Mouse (Mus musculus): ENCODE data around the gene Rsbn1. TPM values are rescaled to one million over a fixed set of nuclear protein-coding genes. Genes with fewer than 3 reads are reported as not detected.

Rsbn1 gene
- polyA plus RNA-seq, 1 experiment from 2014 or later, result 11.9 TPM

DNA sequence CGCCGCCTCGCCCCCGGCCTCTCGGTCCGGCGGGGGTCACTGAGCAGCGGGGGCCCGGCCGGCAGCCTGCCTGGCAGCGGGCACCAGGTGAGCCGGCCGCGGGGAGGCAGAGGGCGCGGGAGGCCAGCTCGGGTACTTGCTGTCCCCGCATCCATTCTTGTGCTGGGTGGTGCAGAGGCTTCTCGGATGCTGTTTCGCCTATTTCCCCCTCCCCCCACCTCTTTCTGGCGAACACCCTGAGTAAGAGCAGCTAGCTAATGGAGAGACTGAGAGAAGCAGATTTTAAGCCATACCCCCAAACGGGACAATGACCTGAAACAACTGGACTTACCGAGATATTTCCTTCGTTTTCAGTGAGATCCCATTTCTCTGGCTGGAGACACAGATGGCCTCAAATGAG lies 54.8 kb downstream of the Rsbn1 start:
- Histone ChIP-seq H3K4me2 (ENCODE audit: low read length) (peak overlapping the region; percentile 76), H3K36me3 (ENCODE audit: control insufficient read depth, insufficient read depth, low read length) (peaks cover 34% of the 10 kb centered on the region), H3K9ac (ENCODE audit: low read length) (peak overlapping the region; percentile 64), H3K27ac (ENCODE audit: low read depth) (peak overlapping the region; percentile 92), H3K4me1 (replicated peaks; ENCODE audit: control insufficient read depth, insufficient read depth, low read length) (peaks cover 10% of the 10 kb centered on the region), H3K27me3 (replicated peaks; ENCODE audit: control insufficient read depth, insufficient read depth, low read length) (no peaks in the 10 kb centered on the region), H3K9me3 (ENCODE audit: control insufficient read depth, low read length) (no peaks in the 10 kb centered on the region), H3K4me3 (ENCODE audit: low read depth, low read length) (peak overlapping the region; percentile 71)
- ATAC-seq (replicated peaks; ENCODE audit: low FRiP score, low TSS enrichment, low read depth), result peak; percentile 62
- DNase-seq (ENCODE audit: low spot score), result no peak
- under 1% methylated on average over 23 of the region's 24 CpGs for WGBS

DNA sequence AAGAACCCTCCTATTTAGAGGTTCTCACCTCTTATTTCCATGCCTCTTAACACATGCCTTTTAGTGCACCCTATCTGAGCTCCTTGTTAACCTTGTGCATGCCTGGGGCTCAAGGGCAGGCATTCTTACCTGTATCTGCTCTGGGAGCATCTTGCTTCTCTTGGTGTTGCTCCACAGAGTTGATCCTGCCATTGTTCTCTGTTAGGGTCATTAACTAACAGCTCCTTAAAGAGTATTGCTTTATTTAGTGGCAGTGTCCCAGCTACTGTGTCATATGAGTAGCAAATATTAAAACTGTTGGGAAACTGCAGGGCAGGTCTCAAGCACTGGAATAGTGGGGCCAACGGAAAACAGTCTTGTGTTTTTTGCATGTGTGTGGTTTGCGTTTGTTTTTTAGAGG lies 57.2 kb downstream of the Rsbn1 start:
- H3K4me2 ChIP-seq (ENCODE audit: low read length), result no peak overlapping the region
- no peaks in the 10 kb centered on the region for H3K27me3 ChIP-seq (replicated peaks; ENCODE audit: control insufficient read depth, insufficient read depth, low read length)
- H3K4me3 ChIP-seq (ENCODE audit: low read depth, low read length), result no peak overlapping the region
- DNase-seq (ENCODE audit: low spot score), result no peak
- no peak overlapping the region for H3K9ac ChIP-seq (ENCODE audit: low read length)
- no peak overlapping the region for H3K27ac ChIP-seq (ENCODE audit: low read depth)
- no peak for ATAC-seq (replicated peaks; ENCODE audit: low FRiP score, low TSS enrichment, low read depth)
- H3K4me1 ChIP-seq (replicated peaks; ENCODE audit: control insufficient read depth, insufficient read depth, low read length), result peaks cover 10% of the 10 kb centered on the region
- 93% methylated on average over 2 of the region's 2 CpGs for WGBS
- no peaks in the 10 kb centered on the region for H3K9me3 ChIP-seq (ENCODE audit: control insufficient read depth, low read length)
- H3K36me3 ChIP-seq (ENCODE audit: control insufficient read depth, insufficient read depth, low read length), result peaks cover 30% of the 10 kb centered on the region

DNA sequence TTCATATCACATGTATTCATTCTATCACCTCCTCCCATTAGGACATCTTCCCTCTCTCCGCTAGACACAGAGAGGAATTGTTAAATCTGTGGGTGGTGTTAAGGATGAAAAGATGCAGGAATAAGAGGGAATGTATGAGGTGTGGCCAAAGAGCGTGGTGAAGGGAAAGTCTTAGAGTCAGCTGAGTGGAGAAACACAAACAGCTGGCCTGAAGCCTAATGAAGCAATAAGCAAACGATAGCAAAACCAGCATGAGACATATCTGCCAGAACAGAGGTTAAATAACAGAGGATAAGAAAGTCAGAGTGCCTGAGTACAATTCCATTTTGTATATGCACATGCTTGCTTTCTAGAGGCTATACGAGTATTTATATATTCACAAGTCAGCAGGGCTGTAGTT lies 70.6 kb downstream of the Rsbn1 start:
- Histone ChIP-seq H3K4me2 (ENCODE audit: low read length) (no peak overlapping the region), H3K27ac (ENCODE audit: low read depth) (no peak overlapping the region), H3K27me3 (replicated peaks; ENCODE audit: control insufficient read depth, insufficient read depth, low read length) (no peaks in the 10 kb centered on the region), H3K36me3 (ENCODE audit: control insufficient read depth, insufficient read depth, low read length) (peaks cover 60% of the 10 kb centered on the region), H3K4me1 (replicated peaks; ENCODE audit: control insufficient read depth, insufficient read depth, low read length) (no peaks in the 10 kb centered on the region), H3K9ac (ENCODE audit: low read length) (no peak overlapping the region), H3K4me3 (ENCODE audit: low read depth, low read length) (no peak overlapping the region), H3K9me3 (ENCODE audit: control insufficient read depth, low read length) (no peaks in the 10 kb centered on the region)
- WGBS, result 91% methylated on average over 4 of the region's 4 CpGs
- no peak for DNase-seq (ENCODE audit: low spot score)
- ATAC-seq (replicated peaks; ENCODE audit: low FRiP score, low TSS enrichment, low read depth), result no peak

DNA sequence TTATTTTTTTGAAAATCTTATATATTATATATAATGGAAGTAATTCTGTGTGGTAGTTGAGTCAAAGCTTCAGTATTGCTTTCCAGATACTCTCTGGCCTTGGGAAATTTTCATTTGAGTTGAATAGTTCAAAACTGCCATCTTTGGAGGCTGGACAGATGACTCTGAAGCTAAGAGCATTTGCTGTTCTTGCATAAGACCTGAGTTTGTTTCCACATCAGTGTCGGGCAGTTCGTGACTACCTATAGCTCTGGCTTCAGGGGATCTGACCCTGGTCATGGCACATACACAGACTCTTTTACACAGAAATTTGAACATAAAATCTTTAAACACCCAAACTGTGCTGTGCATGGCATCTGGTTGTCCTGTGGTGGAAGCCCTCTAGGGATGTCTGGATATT lies 71.3 kb downstream of the Rsbn1 start:
- 97% methylated on average over 2 of the region's 2 CpGs for WGBS
- Histone ChIP-seq H3K36me3 (ENCODE audit: control insufficient read depth, insufficient read depth, low read length) (peaks cover 67% of the 10 kb centered on the region), H3K27me3 (replicated peaks; ENCODE audit: control insufficient read depth, insufficient read depth, low read length) (no peaks in the 10 kb centered on the region), H3K9me3 (ENCODE audit: control insufficient read depth, low read length) (no peaks in the 10 kb centered on the region), H3K4me3 (ENCODE audit: low read depth, low read length) (no peak overlapping the region), H3K27ac (ENCODE audit: low read depth) (no peak overlapping the region), H3K4me1 (replicated peaks; ENCODE audit: control insufficient read depth, insufficient read depth, low read length) (no peaks in the 10 kb centered on the region), H3K4me2 (ENCODE audit: low read length) (no peak overlapping the region), H3K9ac (ENCODE audit: low read length) (no peak overlapping the region)
- DNase-seq (ENCODE audit: low spot score), result no peak
- ATAC-seq (replicated peaks; ENCODE audit: low FRiP score, low TSS enrichment, low read depth), result no peak

DNA sequence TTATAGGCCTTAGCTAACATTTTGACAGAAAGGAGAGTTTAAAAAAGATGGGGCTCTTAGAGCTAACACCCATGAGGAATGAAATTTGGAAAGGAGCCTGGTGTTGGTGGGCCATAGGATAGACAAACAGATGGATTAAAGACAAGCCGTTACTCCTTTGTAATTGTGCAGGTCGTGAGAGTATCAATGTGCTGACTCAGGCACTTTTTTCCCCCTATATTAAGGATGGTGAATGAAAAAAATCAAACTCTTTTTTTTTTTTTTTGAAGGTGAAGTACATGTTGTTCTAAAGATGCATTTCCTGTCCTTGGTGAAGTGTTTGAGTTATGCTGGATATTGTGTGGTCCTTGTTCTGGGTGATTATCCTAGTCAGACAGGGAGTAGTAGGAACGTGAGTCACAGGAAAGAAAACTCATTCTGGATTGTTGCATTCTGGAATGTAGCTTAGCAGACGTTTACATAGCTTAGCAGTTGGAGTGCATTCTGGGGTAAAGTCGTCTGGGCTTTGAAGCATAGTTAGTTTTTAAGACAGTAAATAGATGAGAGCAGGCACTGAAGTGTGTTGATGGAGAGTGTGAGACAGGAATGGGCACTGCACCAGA lies 74.0 kb downstream of the Rsbn1 start:
- ATAC-seq (replicated peaks; ENCODE audit: low FRiP score, low TSS enrichment, low read depth) (no peak), DNase-seq (ENCODE audit: low spot score) (no peak)
- no peaks in the 10 kb centered on the region for H3K4me1 ChIP-seq (replicated peaks; ENCODE audit: control insufficient read depth, insufficient read depth, low read length)
- no peak overlapping the region for H3K27ac ChIP-seq (ENCODE audit: low read depth)
- no peak overlapping the region for H3K4me2 ChIP-seq (ENCODE audit: low read length)
- peaks cover 78% of the 10 kb centered on the region for H3K36me3 ChIP-seq (ENCODE audit: control insufficient read depth, insufficient read depth, low read length)
- H3K9ac ChIP-seq (ENCODE audit: low read length), result no peak overlapping the region
- WGBS, result 38% methylated on average over 5 of the region's 5 CpGs
- no peaks in the 10 kb centered on the region for H3K27me3 ChIP-seq (replicated peaks; ENCODE audit: control insufficient read depth, insufficient read depth, low read length)
- no peaks in the 10 kb centered on the region for H3K9me3 ChIP-seq (ENCODE audit: control insufficient read depth, low read length)
- no peak overlapping the region for H3K4me3 ChIP-seq (ENCODE audit: low read depth, low read length)

DNA sequence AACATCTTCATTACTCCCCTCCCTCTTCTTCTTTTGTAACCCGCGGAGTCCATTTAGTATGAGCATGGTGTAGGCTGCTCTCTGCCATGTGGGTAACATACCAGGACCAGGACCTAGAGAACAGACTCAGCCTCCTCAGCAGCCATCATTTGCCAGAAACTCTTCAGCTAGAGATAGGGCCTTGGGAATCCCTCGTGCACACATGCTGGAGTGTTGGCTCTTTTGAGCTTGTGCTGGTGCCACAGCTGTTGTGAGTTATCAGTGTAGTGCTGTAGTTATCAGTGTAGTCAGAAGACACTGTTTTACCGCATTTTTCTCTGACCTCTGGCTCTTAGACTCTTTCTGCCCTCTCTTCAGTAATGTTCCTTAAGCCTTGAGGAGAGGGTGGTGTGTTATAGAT lies 75.4 kb downstream of the Rsbn1 start:
- H3K4me3 ChIP-seq (ENCODE audit: low read depth, low read length), result no peak overlapping the region
- peaks cover 77% of the 10 kb centered on the region for H3K36me3 ChIP-seq (ENCODE audit: control insufficient read depth, insufficient read depth, low read length)
- no peaks in the 10 kb centered on the region for H3K27me3 ChIP-seq (replicated peaks; ENCODE audit: control insufficient read depth, insufficient read depth, low read length)
- no peak for ATAC-seq (replicated peaks; ENCODE audit: low FRiP score, low TSS enrichment, low read depth)
- no peak for DNase-seq (ENCODE audit: low spot score)
- no peak overlapping the region for H3K4me2 ChIP-seq (ENCODE audit: low read length)
- no peaks in the 10 kb centered on the region for H3K9me3 ChIP-seq (ENCODE audit: control insufficient read depth, low read length)
- H3K4me1 ChIP-seq (replicated peaks; ENCODE audit: control insufficient read depth, insufficient read depth, low read length), result no peaks in the 10 kb centered on the region
- 92% methylated on average over 4 of the region's 4 CpGs for WGBS
- H3K27ac ChIP-seq (ENCODE audit: low read depth), result no peak overlapping the region
- H3K9ac ChIP-seq (ENCODE audit: low read length), result no peak overlapping the region

DNA sequence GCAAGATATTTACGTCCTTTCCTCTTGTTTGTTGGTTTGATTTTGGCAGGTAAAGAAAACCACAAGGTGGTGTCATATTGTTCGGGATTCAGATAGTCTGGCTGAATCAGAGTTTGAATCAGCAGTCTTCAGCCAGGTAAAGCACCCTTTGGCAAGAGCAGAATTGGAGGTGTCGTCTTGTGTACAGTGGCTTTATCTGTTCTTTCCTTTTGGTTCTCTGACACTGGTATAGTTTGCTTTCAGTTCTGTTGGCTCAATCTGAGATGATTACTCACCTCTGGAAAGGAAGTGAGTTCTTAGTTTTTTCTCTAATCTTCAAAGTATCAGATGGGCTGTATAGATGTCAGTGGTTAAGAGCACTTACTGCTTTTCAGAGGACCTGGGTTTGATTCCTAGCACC lies 77.4 kb downstream of the Rsbn1 start:
- WGBS, result 99% methylated on average over 3 of the region's 3 CpGs

DNA sequence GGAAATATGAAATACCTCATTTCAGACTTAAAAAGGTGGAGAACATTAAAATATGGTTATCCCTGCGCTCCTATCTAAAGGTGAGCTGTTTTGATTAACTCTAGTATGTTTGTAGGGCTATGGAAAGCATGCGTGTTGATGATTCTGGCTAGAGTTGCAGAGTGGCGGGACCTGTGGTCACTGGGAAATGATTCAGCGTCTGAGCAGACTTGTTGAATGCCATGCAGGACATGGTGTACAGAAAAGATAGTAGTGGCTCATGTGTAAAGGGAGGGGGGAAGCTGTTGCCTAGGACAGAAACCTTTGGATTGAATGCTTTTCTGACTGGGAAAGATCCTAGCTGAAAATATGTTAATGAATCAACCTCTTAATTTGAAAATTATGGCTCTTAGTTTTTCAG lies 84.8 kb downstream of the Rsbn1 start:
- Histone ChIP-seq H3K4me2 (ENCODE audit: low read length) (no peak overlapping the region), H3K4me3 (ENCODE audit: low read depth, low read length) (no peak overlapping the region), H3K27ac (ENCODE audit: low read depth) (no peak overlapping the region), H3K27me3 (replicated peaks; ENCODE audit: control insufficient read depth, insufficient read depth, low read length) (no peaks in the 10 kb centered on the region), H3K9me3 (ENCODE audit: control insufficient read depth, low read length) (no peaks in the 10 kb centered on the region), H3K36me3 (ENCODE audit: control insufficient read depth, insufficient read depth, low read length) (peaks cover 68% of the 10 kb centered on the region), H3K4me1 (replicated peaks; ENCODE audit: control insufficient read depth, insufficient read depth, low read length) (no peaks in the 10 kb centered on the region), H3K9ac (ENCODE audit: low read length) (no peak overlapping the region)
- ATAC-seq (replicated peaks; ENCODE audit: low FRiP score, low TSS enrichment, low read depth), result no peak
- no peak for DNase-seq (ENCODE audit: low spot score)
- 92% methylated on average over 4 of the region's 4 CpGs for WGBS

More for the DNA sequence above, 77.4 kb downstream of the Rsbn1 start:
- no peaks in the 10 kb centered on the region for H3K27me3 ChIP-seq (replicated peaks; ENCODE audit: control insufficient read depth, insufficient read depth, low read length)
- H3K36me3 ChIP-seq (ENCODE audit: control insufficient read depth, insufficient read depth, low read length), result peaks cover 77% of the 10 kb centered on the region
- no peaks in the 10 kb centered on the region for H3K9me3 ChIP-seq (ENCODE audit: control insufficient read depth, low read length)
- no peaks in the 10 kb centered on the region for H3K4me1 ChIP-seq (replicated peaks; ENCODE audit: control insufficient read depth, insufficient read depth, low read length)
- H3K27ac ChIP-seq (ENCODE audit: low read depth), result no peak overlapping the region
- DNase-seq (ENCODE audit: low spot score) (no peak), ATAC-seq (replicated peaks; ENCODE audit: low FRiP score, low TSS enrichment, low read depth) (no peak)
- no peak overlapping the region for H3K4me2 ChIP-seq (ENCODE audit: low read length)
- no peak overlapping the region for H3K9ac ChIP-seq (ENCODE audit: low read length)
- H3K4me3 ChIP-seq (ENCODE audit: low read depth, low read length), result no peak overlapping the region

DNA sequence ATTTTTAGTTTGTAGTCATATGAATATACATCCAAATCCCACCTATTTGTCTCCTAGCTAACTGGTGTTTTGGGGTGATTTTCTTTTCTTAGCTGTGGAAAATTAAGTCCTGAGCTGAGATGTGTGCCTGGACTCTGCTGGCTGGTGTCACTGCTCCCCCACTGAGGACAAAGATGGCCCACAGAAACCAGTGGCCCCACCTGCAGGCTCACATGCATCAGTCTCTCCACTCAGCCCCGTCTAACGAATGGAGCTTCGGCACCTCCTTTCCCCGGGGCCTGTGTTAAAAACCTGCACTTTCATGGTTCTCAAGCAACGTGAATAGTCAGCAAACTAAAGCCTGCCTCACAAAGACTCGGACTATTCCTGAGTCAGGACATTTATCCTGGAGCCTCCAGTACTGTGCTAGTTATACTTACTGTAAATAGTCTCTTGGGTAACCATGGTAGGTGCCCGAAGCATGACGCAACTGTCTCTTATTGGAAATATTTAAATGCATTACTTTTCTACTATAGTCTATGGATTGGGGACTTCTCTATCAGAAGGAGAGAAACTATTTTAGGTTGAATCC lies 93.1 kb downstream of the Rsbn1 start:
- 90% methylated on average over 8 of the region's 8 CpGs for WGBS
- ATAC-seq (replicated peaks; ENCODE audit: low FRiP score, low TSS enrichment, low read depth) (no peak), DNase-seq (ENCODE audit: low spot score) (no peak)
- H3K27me3 ChIP-seq (replicated peaks; ENCODE audit: control insufficient read depth, insufficient read depth, low read length), result no peaks in the 10 kb centered on the region
- no peak overlapping the region for H3K27ac ChIP-seq (ENCODE audit: low read depth)
- no peaks in the 10 kb centered on the region for H3K4me1 ChIP-seq (replicated peaks; ENCODE audit: control insufficient read depth, insufficient read depth, low read length)
- H3K9me3 ChIP-seq (ENCODE audit: control insufficient read depth, low read length), result no peaks in the 10 kb centered on the region
- H3K9ac ChIP-seq (ENCODE audit: low read length), result no peak overlapping the region
- no peak overlapping the region for H3K4me2 ChIP-seq (ENCODE audit: low read length)
- H3K4me3 ChIP-seq (ENCODE audit: low read depth, low read length), result no peak overlapping the region
- H3K36me3 ChIP-seq (ENCODE audit: control insufficient read depth, insufficient read depth, low read length), result peaks cover 66% of the 10 kb centered on the region

All from intestine, embryonic 14.5 days (tissue).